Mouse (Mus musculus): Measurements from ENCODE around the gene Wt1. TPM values are rescaled to one million over a fixed set of nuclear protein-coding genes. Genes with fewer than 3 reads are reported as not detected.

Gene Wt1
- total and polyA plus RNA-seq, 2 experiments from 2014 or later: 0.28 TPM; not detected in 1

- H3K27ac ChIP-seq (ENCODE audit: low read depth, low read length): no peak overlapping the region
- ATAC-seq (ENCODE audit: low FRiP score): no peak
- H3K36me3 ChIP-seq (ENCODE audit: insufficient read depth, low read length): no peaks in the 10 kb centered on the region
- H3K4me3 ChIP-seq (ENCODE audit: low read depth, low read length): no peak overlapping the region
- under 1% methylated on average over 27 of the region's 27 CpGs for WGBS
- H3K9me3 ChIP-seq (ENCODE audit: low read length): no peaks in the 10 kb centered on the region
- H3K4me1 ChIP-seq (ENCODE audit: insufficient read depth, low read length): no peaks in the 10 kb centered on the region
- H3K4me2 ChIP-seq (ENCODE audit: low read depth, low read length, poor library complexity, severe bottlenecking): no peak overlapping the region
- H3K27me3 ChIP-seq (ENCODE audit: insufficient read depth, low read length): peaks cover 89% of the 10 kb centered on the region
- no peak overlapping the region for H3K9ac ChIP-seq (replicated peaks; ENCODE audit: low read length, poor library complexity, severe bottlenecking)
- no peak for DNase-seq (ENCODE audit: low spot score)
- TF ChIP-seq CTCF (IDR thresholded peaks at IDR 0.05): no peak
Measured at GRCm38 (mm10) chr2:105122886-105123285, 3.4 kb upstream of the Wt1 start.

GRCm38 (mm10) chr2:105123431-105123830 lies 2.9 kb upstream of the Wt1 start:
- Histone ChIP-seq H3K27me3 (ENCODE audit: insufficient read depth, low read length) (peaks cover 87% of the 10 kb centered on the region), H3K9ac (replicated peaks; ENCODE audit: low read length, poor library complexity, severe bottlenecking) (no peak overlapping the region), H3K4me3 (ENCODE audit: low read depth, low read length) (no peak overlapping the region), H3K4me1 (ENCODE audit: insufficient read depth, low read length) (no peaks in the 10 kb centered on the region), H3K9me3 (ENCODE audit: low read length) (no peaks in the 10 kb centered on the region), H3K36me3 (ENCODE audit: insufficient read depth, low read length) (no peaks in the 10 kb centered on the region), H3K4me2 (ENCODE audit: low read depth, low read length, poor library complexity, severe bottlenecking) (no peak overlapping the region), H3K27ac (ENCODE audit: low read depth, low read length) (no peak overlapping the region)
- 2% methylated on average over 8 of the region's 8 CpGs for WGBS
- no peak for TF ChIP-seq CTCF (IDR thresholded peaks at IDR 0.05)
- DNase-seq (ENCODE audit: low spot score): no peak
- no peak for ATAC-seq (ENCODE audit: low FRiP score)

GRCm38 (mm10) chr2:105123881-105124280 lies 2.4 kb upstream of the Wt1 start:
- H3K9ac ChIP-seq (replicated peaks; ENCODE audit: low read length, poor library complexity, severe bottlenecking): no peak overlapping the region
- no peak for DNase-seq (ENCODE audit: low spot score)
- ATAC-seq (ENCODE audit: low FRiP score): no peak
- no peaks in the 10 kb centered on the region for H3K4me1 ChIP-seq (ENCODE audit: insufficient read depth, low read length)
- H3K9me3 ChIP-seq (ENCODE audit: low read length): no peaks in the 10 kb centered on the region
- no peak overlapping the region for H3K4me3 ChIP-seq (ENCODE audit: low read depth, low read length)
- peaks cover 87% of the 10 kb centered on the region for H3K27me3 ChIP-seq (ENCODE audit: insufficient read depth, low read length)
- no peak overlapping the region for H3K4me2 ChIP-seq (ENCODE audit: low read depth, low read length, poor library complexity, severe bottlenecking)
- no peak overlapping the region for H3K27ac ChIP-seq (ENCODE audit: low read depth, low read length)
- 2% methylated on average over 9 of the region's 9 CpGs for WGBS
- no peak for TF ChIP-seq CTCF (IDR thresholded peaks at IDR 0.05)
- H3K36me3 ChIP-seq (ENCODE audit: insufficient read depth, low read length): no peaks in the 10 kb centered on the region

- H3K27me3 ChIP-seq (ENCODE audit: insufficient read depth, low read length): peaks cover 89% of the 10 kb centered on the region
- H3K36me3 ChIP-seq (ENCODE audit: insufficient read depth, low read length): no peaks in the 10 kb centered on the region
- H3K4me3 ChIP-seq (ENCODE audit: low read depth, low read length): no peak overlapping the region
- no peaks in the 10 kb centered on the region for H3K4me1 ChIP-seq (ENCODE audit: insufficient read depth, low read length)
- no peak overlapping the region for H3K27ac ChIP-seq (ENCODE audit: low read depth, low read length)
- 0% methylated on average over 7 of the region's 7 CpGs for WGBS
- TF ChIP-seq CTCF (IDR thresholded peaks at IDR 0.05): no peak
- H3K9me3 ChIP-seq (ENCODE audit: low read length): no peaks in the 10 kb centered on the region
- no peak for DNase-seq (ENCODE audit: low spot score)
- H3K4me2 ChIP-seq (ENCODE audit: low read depth, low read length, poor library complexity, severe bottlenecking): no peak overlapping the region
- ATAC-seq (ENCODE audit: low FRiP score): no peak
- no peak overlapping the region for H3K9ac ChIP-seq (replicated peaks; ENCODE audit: low read length, poor library complexity, severe bottlenecking)
Measured at GRCm38 (mm10) chr2:105124391-105124790, 1.9 kb upstream of the Wt1 start.

- Histone ChIP-seq H3K4me3 (ENCODE audit: low read depth, low read length) (no peak overlapping the region), H3K27me3 (ENCODE audit: insufficient read depth, low read length) (peaks cover 88% of the 10 kb centered on the region), H3K9me3 (ENCODE audit: low read length) (no peaks in the 10 kb centered on the region), H3K9ac (replicated peaks; ENCODE audit: low read length, poor library complexity, severe bottlenecking) (no peak overlapping the region), H3K27ac (ENCODE audit: low read depth, low read length) (no peak overlapping the region), H3K36me3 (ENCODE audit: insufficient read depth, low read length) (no peaks in the 10 kb centered on the region), H3K4me2 (ENCODE audit: low read depth, low read length, poor library complexity, severe bottlenecking) (no peak overlapping the region), H3K4me1 (ENCODE audit: insufficient read depth, low read length) (no peaks in the 10 kb centered on the region)
- ATAC-seq (ENCODE audit: low FRiP score) (no peak), DNase-seq (ENCODE audit: low spot score) (no peak)
- 4% methylated on average over 8 of the region's 8 CpGs for WGBS
- no peak for TF ChIP-seq CTCF (IDR thresholded peaks at IDR 0.05)
Measured at GRCm38 (mm10) chr2:105125205-105125604, 1.1 kb upstream of the Wt1 start.

GRCm38 (mm10) chr2:105125641-105126040 lies 688 bp upstream of the Wt1 start:
- Histone ChIP-seq H3K4me2 (ENCODE audit: low read depth, low read length, poor library complexity, severe bottlenecking) (no peak overlapping the region), H3K4me1 (ENCODE audit: insufficient read depth, low read length) (no peaks in the 10 kb centered on the region), H3K36me3 (ENCODE audit: insufficient read depth, low read length) (no peaks in the 10 kb centered on the region), H3K4me3 (ENCODE audit: low read depth, low read length) (no peak overlapping the region), H3K9me3 (ENCODE audit: low read length) (no peaks in the 10 kb centered on the region), H3K27ac (ENCODE audit: low read depth, low read length) (no peak overlapping the region), H3K27me3 (ENCODE audit: insufficient read depth, low read length) (peaks cover 88% of the 10 kb centered on the region), H3K9ac (replicated peaks; ENCODE audit: low read length, poor library complexity, severe bottlenecking) (no peak overlapping the region)
- WGBS: 2% methylated on average over 15 of the region's 15 CpGs
- no peak for ATAC-seq (ENCODE audit: low FRiP score)
- DNase-seq (ENCODE audit: low spot score): no peak
- TF ChIP-seq CTCF (IDR thresholded peaks at IDR 0.05): no peak

All from midbrain, postnatal 0 days (tissue).